Mouse (Mus musculus): ENCODE measurements around the gene Hnrnpu.
"Not testable (repeated sequence)": the region's sequence is repeated elsewhere in the genome, so short reads cannot be mapped to it uniquely, and the experiment has no call there.

Hnrnpu gene

DNA sequence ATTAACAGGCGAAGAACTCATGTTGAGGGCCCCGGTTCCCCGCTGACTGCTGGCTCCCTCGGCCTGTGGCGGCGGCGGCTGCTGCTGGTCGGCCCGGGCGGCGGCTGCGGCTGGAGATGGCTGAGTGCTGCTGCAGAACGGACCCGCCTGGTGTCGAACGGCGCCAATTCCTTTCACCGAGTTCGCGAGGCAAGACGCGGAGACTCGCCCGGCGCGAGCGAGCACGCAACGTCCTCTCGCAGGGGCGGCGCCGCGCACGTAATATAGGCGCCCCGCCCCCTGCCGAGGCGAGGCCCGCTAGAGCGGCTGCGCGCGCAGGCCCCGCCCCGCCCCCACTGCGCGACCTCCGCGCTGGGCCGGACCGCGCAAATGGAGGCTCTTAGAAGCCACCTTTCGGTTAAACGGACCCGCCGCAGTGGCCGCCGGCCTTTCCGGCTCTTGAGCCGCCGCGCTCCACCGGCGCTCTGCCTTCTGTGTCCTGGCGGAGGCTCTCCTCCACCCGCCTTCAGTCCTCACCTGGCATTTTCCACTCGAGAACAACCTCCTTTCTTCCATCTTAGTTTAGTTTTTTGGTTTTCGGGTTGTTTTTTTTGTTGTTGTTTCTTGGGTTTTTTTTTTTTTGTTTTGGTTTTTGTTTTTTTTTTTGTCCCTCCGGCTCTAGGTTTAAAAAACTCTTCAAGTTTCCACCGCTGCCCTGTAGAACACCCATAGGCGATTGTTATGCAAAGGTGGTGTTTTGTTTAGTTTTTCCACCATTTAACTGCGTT lies at the start of gene Hnrnpu:
Gene Hnrnpu (minus strand): TSS at position 247 of the 767 bp plus-strand sequence.
- DNase-seq, result peak; percentile 97 to 98

DNA sequence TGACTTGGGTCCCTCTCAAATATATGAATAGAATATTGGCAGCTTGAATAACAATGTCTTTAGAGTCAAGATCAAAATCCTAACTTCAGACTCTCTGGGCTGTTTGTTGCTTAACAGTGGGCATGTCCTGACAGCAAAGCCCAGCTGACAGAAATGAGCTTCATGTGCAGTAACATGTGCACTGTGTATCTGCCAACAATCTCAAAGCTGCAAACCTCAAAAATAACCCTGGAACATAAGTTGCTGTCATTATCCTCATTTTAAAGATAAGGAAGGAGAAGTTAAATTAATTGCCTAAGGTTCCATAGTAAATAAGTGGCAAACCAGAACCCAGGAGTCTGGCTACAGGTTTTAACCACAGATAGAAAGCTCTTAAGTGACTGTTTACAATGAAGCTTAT lies 44.6 kb upstream of the Hnrnpu start:
- DNase-seq, result no peak

DNA sequence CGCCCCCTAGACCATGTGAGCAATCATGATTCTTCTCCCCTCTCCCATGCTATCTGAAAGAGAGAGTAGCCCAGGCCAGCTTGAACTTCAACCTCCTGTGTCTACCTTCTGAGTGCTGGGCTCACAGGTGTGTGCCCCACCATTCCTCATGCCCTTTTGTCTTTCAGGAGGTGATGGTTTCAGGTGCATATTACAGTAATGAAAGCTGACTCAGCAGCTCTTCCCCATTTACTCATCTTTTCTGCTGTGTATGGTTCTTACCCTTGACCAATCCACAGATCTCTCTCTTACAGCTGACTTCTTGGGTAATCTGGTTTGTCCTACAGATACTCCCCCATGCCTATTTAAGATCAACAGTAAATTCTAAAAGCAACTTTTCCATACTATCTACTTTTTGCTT lies 41.6 kb upstream of the Hnrnpu start:
- DNase-seq, result no peak

DNA sequence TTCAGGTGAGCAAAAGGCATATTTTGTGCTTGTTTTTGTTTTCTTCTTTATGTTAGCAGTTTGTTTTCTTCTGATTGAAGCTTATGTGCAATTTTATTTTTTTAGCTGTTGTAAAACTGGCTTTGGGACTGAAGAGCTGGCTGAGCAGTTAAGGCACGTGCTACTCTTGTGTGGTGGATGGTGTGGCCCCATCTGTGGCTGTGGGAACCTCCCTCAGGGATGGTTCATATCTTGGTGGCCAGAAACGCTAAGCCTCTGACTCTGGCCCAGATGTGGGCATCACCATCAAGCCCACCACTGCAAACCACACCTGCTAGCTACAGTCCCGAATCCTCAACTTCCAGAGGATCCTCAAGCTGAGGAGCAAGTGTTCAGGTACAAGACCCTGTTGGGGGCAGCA lies 40.5 kb upstream of the Hnrnpu start:
- no peak for DNase-seq

DNA sequence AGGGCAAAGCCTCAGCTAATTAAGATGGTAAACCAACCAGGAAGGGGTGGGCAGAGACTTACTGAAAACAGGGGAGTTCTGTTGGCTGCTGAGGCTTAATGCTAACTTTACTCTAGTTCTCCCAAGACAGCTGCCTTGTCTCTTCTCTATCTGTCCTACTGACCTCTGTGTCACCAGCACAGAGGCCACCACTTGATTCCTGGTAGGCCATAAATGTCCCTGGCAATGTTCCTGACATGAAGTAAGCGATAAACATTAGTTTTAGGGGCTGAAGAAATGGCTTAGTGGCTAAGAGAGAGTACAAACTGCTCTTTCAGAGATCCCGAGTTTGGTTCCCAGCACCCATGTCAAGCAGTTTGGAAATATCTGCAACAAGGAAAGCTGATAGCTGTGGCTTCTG lies 39.3 kb upstream of the Hnrnpu start:
- no peak for DNase-seq

DNA sequence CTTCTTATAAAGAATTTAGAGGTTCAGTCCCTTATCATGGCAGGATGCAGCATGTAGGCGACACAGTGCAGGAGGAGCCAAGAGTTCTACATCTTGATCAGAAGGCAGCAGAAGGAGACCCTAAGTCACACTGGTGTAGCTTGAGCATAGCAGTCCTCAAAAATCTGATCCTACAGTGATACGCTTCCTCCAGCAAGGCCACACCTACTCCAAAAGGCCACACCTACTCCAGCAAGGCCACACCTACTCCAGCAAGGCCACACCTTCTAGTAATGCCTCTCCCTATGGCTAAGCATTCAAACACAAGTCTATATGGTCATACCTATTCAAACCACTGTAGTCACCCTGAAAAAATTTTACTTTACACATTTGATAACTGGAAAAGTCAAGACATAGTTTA lies 38.5 kb upstream of the Hnrnpu start:
- DNase-seq, result no peak

DNA sequence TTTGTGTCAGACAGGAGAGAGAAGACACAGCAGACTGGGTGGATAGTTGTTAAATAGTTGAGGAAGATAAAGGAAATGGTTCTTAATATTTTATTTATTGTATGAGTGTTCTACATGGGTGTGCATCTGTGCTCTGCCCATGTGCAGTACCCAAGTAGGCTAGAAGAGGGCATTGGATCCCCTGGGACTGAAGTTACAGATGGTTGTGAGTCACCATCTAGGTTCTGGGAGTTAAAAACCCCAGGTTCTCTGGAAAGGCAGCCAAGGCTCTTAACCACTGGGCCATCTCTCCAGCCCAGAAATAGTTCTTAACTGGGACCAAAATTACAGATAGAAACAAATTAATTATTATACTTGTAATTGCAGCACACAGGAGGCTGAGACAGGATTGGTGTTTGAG lies 37.8 kb upstream of the Hnrnpu start:
- DNase-seq, result no peak

DNA sequence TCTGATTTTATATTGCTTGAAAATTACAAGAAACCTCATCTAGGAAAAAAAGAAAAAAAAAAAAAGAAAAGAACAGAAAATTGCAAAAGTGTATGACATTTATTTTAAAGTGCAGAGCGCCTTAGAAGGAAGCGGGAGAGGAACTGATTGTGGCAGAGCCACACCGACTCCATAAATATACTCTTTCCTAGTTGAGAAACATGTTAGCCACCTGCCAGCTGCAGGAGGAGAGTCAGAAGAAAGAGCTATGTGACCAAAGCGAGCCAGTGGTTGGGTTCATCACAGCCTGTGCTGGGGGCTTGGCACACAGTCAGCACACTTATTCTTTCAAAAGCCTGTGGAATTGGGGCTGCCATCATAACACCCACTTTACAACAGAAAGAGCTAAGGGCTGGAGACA lies 35.1 kb upstream of the Hnrnpu start:
- no peak for DNase-seq

DNA sequence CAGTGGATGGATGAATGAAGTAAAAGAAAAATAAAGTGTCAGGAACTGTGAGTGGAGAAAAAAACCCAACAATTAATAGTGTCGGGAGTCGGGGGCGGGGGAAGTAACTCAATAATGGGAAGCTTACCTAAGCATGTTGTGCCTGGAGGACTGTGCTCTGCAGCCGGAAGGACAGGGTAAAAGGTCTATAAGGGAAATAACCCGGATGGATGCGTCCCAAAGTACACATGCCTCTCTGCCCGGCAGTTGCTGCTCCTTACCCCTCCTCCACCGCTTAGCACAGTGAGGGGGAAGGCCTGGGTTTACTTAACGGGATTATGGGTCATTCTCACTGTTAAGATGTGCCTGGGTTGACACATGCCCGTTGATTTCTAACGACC lies 31.7 kb upstream of the Hnrnpu start:
- DNase-seq, result peak; percentile 44 to 69

DNA sequence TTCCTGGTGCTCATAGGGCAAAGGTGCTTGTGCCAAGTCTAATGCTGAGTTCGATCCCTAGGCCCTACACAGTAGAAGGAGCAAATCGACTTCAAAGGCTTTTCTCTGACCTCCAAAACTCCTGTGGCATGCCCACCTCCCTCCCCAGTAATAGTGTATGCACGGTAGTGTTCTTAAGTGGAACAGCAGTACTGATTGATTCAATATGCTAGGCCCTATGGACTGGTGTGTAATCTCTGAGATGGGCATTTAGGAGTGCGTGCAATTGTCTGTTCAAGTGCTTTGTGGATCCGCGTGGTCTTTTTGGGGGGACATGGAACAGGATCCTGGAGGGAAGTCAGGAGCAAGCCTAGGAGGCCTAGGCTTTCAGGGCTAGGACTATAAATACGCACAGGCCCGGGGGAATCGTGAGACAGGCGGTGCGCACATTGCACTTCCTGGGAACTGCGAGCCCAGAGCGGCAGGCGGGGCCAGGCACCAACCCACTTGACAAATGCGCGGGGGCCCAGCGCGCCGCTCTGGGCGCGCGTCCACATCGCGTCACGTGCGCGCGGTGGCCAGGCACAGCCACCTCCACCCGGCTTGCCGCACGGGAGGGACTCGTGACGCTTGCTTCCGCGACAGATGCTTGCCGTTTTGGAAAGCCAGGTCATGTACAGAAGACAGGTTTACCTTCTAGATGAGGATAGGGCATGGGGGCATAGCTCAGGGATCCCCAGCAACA lies 31.1 kb upstream of the Hnrnpu start:
- DNase-seq, result peak; percentile 88 to 94

DNA sequence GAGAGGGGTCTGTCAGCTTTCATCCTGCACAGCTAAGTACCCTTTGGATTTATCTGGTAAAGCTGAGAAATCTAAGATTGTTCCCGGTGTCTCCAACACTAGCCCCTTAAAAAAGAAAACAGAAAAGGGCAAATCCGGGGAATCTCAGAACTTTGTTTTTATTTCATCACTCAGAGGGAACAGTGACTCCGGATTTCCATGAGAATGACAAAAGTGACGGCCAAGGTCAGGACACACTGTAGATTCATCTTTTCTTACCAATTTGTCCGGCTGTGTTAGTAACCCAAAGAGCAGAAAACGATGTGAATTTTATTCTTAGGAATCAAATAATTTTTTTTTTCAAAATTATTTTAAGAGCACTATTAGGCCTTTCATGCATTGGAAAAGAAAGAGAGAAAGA lies 30.5 kb upstream of the Hnrnpu start:
- DNase-seq, result no peak

DNA sequence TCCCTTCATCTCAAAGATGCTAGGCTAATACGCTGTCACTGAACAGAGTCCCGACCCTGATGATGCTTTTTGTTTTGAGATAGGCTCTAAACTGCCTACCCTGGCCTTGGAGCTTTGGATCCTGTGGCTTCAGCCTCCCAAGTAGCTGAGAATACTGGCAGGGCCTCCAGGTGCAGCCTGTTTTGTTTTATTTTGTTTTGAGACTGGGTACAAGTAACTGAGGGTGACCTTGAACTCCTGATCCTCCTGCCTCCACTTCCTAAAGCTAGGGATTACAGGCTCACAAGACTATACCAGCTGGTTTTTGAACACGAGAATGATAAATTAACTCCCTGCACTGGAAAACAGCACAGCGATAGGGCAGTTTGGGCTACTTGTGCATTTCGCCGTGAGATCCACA lies 27.6 kb upstream of the Hnrnpu start:
- no peak for DNase-seq

DNA sequence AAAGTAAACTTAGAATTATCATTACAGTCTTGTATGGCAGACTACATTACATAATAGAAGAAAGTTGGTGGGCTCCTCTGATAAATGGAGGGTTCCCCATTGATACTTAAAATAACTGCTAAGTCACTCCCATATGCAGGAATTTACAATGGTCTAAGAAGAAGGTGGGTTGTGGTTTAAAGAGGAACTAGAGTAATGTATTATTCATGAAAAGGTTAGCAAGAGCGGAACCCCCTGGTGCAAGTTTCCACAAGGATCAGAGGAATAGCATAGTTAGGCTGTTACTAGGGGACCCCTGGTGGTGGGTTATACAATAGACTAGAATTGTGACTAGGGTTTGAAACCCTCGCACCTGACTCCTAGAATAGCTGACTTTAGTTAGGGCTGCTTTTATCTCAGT lies 23.1 kb upstream of the Hnrnpu start:
- no peak for DNase-seq

DNA sequence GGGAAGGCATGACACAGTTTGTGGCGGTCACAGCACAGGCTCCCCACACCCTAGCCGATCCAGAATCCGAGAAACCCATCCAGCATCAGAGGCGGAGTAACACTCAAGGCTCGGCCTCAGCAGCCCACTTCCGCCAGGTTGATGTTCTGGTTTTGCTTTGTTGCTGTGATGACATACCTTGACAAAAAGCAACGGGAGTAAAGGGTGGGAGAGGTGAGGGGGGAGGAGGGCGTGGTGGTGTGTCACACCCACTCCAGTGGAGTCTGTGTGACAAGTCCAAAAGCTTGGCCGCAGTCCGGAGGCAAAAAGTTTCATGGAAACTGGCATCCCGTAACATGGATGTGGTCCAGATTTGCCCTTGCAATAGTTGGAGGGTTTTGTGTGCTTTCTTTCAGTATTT lies 22.7 kb upstream of the Hnrnpu start:
- DNase-seq, result no peak

DNA sequence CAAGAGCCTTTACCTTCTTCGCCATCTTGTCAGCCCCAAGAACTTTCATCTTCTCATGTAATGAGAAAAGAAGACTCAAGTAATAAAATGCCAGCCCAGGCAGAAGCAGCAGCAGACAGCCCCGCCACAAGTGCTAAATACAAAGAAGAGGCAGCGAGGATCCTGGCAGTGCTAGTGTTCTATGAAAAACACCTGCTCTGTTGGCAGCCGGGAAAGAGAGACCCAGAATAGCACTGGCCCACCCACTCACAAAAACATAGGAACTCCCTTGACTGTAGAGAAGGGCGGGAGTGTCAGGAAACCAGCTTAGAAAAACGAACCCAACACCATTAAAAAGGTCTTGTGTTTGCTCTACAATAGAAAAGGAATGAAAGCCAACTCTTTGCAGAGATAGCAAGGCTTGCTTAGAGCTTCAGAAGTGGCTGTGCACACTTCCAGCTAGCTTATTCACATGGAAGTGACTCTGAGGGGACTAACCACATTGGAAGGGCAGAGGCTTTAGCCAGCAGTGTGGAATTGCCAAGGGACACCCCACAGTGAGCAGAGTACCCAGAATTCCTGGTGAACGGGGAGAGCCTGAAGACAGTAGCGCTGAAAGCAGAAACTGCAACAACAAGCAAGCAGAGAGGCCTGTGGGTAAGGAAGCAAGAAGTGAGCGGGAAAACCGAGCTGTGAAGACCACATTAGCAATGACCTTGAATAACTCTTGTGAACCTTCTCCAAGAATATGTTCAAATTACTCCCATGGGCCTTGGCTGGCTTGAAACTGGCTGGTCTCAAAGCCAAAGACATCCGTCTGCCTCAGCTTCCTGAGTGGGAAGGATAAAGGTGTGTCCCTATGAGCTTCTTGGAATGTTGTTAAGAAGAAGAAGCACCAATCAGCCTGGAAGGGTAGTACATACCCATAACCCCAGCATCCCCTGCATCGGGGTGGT lies 20.4 kb upstream of the Hnrnpu start:
- DNase-seq, result no peak

DNA sequence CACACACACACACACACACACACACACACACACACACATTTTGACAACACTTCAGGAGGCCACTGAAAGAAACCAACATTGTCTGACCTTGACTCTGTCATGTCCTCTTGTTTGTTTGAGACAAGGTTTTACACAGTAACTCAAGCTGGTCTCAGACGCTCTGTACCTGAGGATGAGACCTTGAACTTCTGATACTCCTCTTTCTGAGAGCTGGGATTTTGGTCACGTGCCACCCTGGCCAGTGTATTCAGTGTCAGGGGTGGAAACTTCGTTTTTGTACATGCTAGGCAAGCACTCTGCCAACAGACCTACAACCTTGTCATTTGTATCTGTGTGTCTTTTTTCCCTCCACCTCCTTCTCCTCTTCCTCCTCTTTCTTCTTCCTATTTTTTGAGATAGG lies 17.0 kb upstream of the Hnrnpu start:
- DNase-seq, result no peak

DNA sequence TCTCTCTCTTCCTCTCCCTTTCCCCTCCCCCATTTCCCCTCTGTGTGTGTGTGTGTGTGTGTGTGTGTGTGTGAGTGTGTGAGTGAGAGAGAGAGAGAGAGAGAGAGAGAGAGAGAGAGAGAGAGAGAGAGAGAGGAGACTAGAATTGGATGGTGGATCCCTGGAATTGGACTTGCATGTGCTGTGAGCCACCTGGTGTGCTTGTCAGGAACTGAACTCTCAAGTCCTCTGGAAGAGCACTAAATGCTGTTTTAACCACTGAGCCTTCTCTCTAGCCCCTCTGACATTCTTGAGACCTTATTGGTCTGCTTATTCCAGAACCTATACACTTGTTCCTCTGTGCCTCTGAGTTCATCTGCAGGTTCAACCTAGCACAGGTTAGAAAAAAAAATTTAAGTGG lies 14.0 kb upstream of the Hnrnpu start:
- no peak for DNase-seq

DNA sequence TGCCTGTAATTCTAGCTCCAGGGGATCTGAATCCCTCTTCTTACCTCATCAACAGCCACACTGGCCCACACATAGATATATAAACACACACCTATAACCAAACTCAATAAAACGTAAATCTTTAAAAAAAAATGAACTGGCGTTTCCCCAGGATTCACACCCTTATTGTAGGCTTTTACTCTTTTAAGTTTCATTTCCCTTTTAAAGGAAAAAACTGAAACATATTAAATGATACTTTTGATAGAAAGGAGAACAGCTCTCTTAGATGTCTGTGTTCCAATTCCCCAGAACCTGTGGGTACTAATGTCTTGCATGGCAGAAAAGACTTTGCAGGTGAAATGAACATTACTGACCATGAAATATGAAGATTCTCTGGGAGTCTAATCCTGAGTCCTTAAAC lies 13.2 kb upstream of the Hnrnpu start:
- DNase-seq, result no peak

DNA sequence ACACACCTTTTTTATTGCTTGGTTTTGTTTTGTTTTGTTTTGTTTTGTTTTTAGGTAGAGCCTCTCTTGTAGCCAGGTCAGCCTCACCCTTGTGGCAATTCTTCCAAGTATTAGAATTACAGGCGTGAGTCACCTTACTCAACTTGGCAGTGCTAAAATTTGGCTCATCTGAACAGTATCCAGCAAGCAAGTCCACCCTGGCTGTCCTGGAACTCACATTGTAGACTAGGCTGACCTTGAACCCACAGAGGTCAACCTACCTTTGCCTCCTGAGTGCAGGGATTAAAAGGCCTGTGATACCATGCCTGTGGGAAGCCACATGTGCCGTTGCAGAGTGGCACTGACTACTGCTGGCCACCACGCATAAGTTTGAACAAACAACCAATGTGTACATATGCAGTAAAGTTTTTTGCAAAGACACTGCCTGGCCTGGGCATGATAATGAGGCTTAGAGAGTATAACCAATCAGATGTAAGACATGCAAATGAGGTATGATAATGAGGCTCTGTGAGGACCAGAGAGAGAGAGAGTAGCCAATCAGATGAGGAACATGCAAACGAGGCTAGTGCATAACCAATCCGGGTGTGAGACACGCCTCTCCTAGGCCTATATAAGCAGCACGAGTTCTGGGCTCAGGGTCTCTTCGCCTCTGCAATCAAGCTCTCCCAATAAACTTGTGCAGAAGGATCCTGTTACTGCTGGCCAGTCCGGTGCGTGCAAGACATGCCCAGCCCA lies 6.6 kb upstream of the Hnrnpu start:
- not testable (repeated sequence) for DNase-seq

DNA sequence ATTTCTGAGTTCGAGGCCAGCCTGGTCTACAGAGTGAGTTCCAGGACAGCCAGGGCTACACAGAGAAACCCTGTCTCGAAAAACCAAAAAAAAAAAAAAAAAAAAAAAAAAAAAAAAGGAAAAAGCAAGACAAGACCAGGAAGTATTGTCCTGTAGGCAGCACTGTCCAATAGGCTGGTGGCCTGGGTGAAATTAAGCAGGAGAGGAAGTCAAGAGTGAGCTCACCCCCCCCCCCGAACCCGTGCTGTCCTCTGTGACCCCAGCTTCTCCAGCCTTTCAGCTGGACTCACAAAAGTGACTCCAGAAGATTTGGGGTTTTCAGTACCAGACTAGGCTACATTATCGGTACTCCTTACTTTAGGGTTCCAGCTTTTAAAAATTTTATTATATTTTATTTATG lies 5.0 kb upstream of the Hnrnpu start:
- no peak for DNase-seq

DNA sequence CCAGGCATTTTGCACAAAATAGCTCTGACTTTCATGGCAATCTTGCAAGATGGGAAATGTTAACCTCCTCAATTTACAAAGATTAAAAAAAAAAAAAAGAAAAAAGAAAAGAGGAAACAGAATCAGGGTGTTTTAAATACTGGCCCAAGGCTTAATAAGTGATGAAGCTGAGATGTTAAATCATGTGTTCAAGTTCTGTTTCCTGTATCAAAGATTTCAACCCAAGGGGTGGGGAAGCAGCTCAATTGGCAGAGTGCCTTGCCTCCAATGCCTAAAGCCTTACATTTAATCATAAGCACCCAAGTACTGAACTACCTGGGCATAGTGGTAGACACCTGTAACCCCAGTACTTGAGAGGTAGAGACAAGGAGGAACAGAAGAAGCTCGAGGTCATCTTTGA lies 4.5 kb upstream of the Hnrnpu start:
- no peak for DNase-seq

DNA sequence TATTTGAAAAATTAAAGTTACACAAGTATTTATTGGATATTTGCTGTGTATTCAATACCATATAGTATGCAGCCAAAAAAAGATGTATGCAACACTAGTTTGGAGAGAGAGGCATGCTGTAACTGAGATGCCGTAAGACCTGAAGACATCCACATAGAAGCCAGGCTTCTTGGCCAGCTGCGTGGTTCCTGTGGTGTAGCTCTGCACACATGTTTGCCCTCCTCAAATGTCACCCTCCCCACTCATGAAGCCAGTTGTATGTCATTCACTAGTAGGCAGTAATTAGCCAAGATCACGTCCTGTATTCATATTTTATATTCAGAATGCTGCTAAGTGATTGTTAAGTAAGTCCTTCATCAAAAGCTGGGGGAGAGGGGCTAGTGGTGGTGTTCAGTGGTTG lies 3.8 kb upstream of the Hnrnpu start:
- no peak for DNase-seq

DNA sequence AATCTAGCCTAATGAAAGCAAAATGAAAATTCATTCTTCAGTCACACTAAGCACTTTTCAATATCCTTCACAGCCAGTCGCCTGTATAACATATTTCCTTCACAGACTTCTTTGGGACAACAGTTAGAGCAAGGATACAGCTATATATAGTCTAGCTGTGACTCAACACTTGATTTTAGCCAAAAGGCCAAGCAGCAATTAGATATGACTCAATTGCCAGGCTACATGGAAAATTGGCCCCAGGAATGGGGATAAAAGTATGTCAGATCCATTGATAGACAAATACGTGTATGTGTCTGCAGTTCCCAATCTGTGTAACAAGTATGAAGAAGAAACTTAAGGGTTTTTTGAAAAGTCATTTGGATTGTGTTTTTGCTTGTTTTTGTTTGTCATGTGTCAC lies 2.6 kb upstream of the Hnrnpu start:
- DNase-seq, result no peak

All from kidney, postnatal 4 days (tissue).